Mouse (Mus musculus): ENCODE data around the gene Eif2d.

DNA sequence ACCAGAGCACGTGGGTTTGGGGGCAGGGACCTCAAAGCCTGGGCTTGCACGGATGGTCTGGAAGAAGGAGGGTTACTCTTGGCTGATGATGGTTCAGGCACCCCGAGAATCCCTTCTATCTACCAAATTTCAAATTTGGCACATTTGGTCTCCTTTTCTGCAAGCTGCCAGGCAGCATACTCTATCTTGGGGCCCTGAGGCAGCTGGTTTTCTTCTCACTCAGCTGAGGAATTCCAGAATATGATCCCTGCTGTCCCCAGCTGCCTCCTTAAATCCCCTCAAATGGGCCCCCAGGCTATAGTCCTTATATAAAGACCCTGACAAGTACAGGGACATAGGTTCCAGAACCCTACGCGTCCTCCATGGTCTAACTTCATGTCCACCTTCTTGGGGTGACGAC, 60.4 kb downstream of the Eif2d start:
- TF ChIP-seq CTCF (IDR thresholded peaks at IDR 0.05; ENCODE audit: extremely low read depth, insufficient read length, insufficient replicate concordance, low read depth, low read length) = no peak
- no peak for TF ChIP-seq POLR2A (IDR thresholded peaks at IDR 0.05; ENCODE audit: low read depth, low read length)

Measured in small intestine, adult 2 months (tissue).